Mouse (Mus musculus): Measurements from ENCODE around the gene Prkca. TPM values are rescaled to one million over a fixed set of nuclear protein-coding genes. Genes with fewer than 3 reads are reported as not detected.

The Prkca gene
- polyA plus RNA-seq, 1 experiment from 2014 or later: 4.5 TPM

GRCm38 (mm10) chr11:108053746-108054145, 290.0 kb downstream of the Prkca start:
- Histone ChIP-seq H3K9ac (ENCODE audit: low read length) (no peak overlapping the region), H3K4me3 (ENCODE audit: low read depth, low read length) (no peak overlapping the region), H3K36me3 (ENCODE audit: control insufficient read depth, insufficient read depth, low read length) (no peaks in the 10 kb centered on the region), H3K27ac (ENCODE audit: low read depth, low read length) (no peak overlapping the region), H3K4me1 (ENCODE audit: control insufficient read depth, insufficient read depth, low read length) (no peaks in the 10 kb centered on the region), H3K27me3 (ENCODE audit: control insufficient read depth, insufficient read depth, low read length) (no peaks in the 10 kb centered on the region), H3K4me2 (no peak overlapping the region), H3K9me3 (ENCODE audit: control insufficient read depth, low read length) (no peaks in the 10 kb centered on the region)
- DNase-seq (ENCODE audit: low spot score, missing footprints): no peak
- 81% methylated on average over 10 of the region's 10 CpGs for WGBS
- no peak for ATAC-seq (ENCODE audit: low FRiP score)

GRCm38 (mm10) chr11:108041669-108042068, 302.1 kb downstream of the Prkca start:
- H3K36me3 ChIP-seq (ENCODE audit: control insufficient read depth, insufficient read depth, low read length): no peaks in the 10 kb centered on the region
- no peaks in the 10 kb centered on the region for H3K27me3 ChIP-seq (ENCODE audit: control insufficient read depth, insufficient read depth, low read length)
- WGBS: 83% methylated on average over 7 of the region's 7 CpGs
- no peak for DNase-seq (ENCODE audit: low spot score, missing footprints)
- no peak overlapping the region for H3K4me3 ChIP-seq (ENCODE audit: low read depth, low read length)
- no peak overlapping the region for H3K4me2 ChIP-seq
- no peak overlapping the region for H3K27ac ChIP-seq (ENCODE audit: low read depth, low read length)
- ATAC-seq (ENCODE audit: low FRiP score): no peak
- H3K4me1 ChIP-seq (ENCODE audit: control insufficient read depth, insufficient read depth, low read length): no peaks in the 10 kb centered on the region
- no peak overlapping the region for H3K9ac ChIP-seq (ENCODE audit: low read length)
- no peaks in the 10 kb centered on the region for H3K9me3 ChIP-seq (ENCODE audit: control insufficient read depth, low read length)

GRCm38 (mm10) chr11:108040823-108041222, 302.9 kb downstream of the Prkca start:
- Histone ChIP-seq H3K27ac (ENCODE audit: low read depth, low read length) (no peak overlapping the region), H3K36me3 (ENCODE audit: control insufficient read depth, insufficient read depth, low read length) (no peaks in the 10 kb centered on the region), H3K4me1 (ENCODE audit: control insufficient read depth, insufficient read depth, low read length) (no peaks in the 10 kb centered on the region), H3K4me3 (ENCODE audit: low read depth, low read length) (no peak overlapping the region), H3K4me2 (no peak overlapping the region), H3K9ac (ENCODE audit: low read length) (no peak overlapping the region), H3K9me3 (ENCODE audit: control insufficient read depth, low read length) (no peaks in the 10 kb centered on the region), H3K27me3 (ENCODE audit: control insufficient read depth, insufficient read depth, low read length) (no peaks in the 10 kb centered on the region)
- ATAC-seq (ENCODE audit: low FRiP score) (no peak), DNase-seq (ENCODE audit: low spot score, missing footprints) (no peak)
- 72% methylated on average over 2 of the region's 2 CpGs for WGBS

GRCm38 (mm10) chr11:108039761-108040160, 304.0 kb downstream of the Prkca start:
- ATAC-seq (ENCODE audit: low FRiP score) (no peak), DNase-seq (ENCODE audit: low spot score, missing footprints) (no peak)
- H3K4me2 ChIP-seq: no peak overlapping the region
- H3K4me3 ChIP-seq (ENCODE audit: low read depth, low read length): no peak overlapping the region
- no peak overlapping the region for H3K9ac ChIP-seq (ENCODE audit: low read length)
- H3K27ac ChIP-seq (ENCODE audit: low read depth, low read length): no peak overlapping the region
- H3K9me3 ChIP-seq (ENCODE audit: control insufficient read depth, low read length): no peaks in the 10 kb centered on the region
- WGBS: 96% methylated on average over 17 of the region's 17 CpGs
- no peaks in the 10 kb centered on the region for H3K36me3 ChIP-seq (ENCODE audit: control insufficient read depth, insufficient read depth, low read length)
- no peaks in the 10 kb centered on the region for H3K4me1 ChIP-seq (ENCODE audit: control insufficient read depth, insufficient read depth, low read length)
- no peaks in the 10 kb centered on the region for H3K27me3 ChIP-seq (ENCODE audit: control insufficient read depth, insufficient read depth, low read length)

GRCm38 (mm10) chr11:108038989-108039388, 304.7 kb downstream of the Prkca start:
- H3K4me1 ChIP-seq (ENCODE audit: control insufficient read depth, insufficient read depth, low read length): no peaks in the 10 kb centered on the region; the same call in 1 of the 2 replicates
- WGBS: 91% methylated on average over 12 of the region's 12 CpGs
- H3K27ac ChIP-seq (ENCODE audit: low read depth, low read length): no peak overlapping the region
- no peak overlapping the region for H3K9ac ChIP-seq (ENCODE audit: low read length)
- no peak overlapping the region for H3K4me2 ChIP-seq
- H3K36me3 ChIP-seq (ENCODE audit: control insufficient read depth, insufficient read depth, low read length): no peaks in the 10 kb centered on the region
- H3K4me3 ChIP-seq (ENCODE audit: low read depth, low read length): no peak overlapping the region
- ATAC-seq (ENCODE audit: low FRiP score): no peak
- no peaks in the 10 kb centered on the region for H3K9me3 ChIP-seq (ENCODE audit: control insufficient read depth, low read length)
- no peaks in the 10 kb centered on the region for H3K27me3 ChIP-seq (ENCODE audit: control insufficient read depth, insufficient read depth, low read length)
- DNase-seq (ENCODE audit: low spot score, missing footprints): no peak

GRCm38 (mm10) chr11:108036339-108036738, 307.4 kb downstream of the Prkca start:
- Histone ChIP-seq H3K4me3 (ENCODE audit: low read depth, low read length) (no peak overlapping the region), H3K36me3 (ENCODE audit: control insufficient read depth, insufficient read depth, low read length) (no peaks in the 10 kb centered on the region), H3K9me3 (ENCODE audit: control insufficient read depth, low read length) (no peaks in the 10 kb centered on the region), H3K4me1 (ENCODE audit: control insufficient read depth, insufficient read depth, low read length) (no peaks in the 10 kb centered on the region; the same call in 1 of the 2 replicates), H3K27ac (ENCODE audit: low read depth, low read length) (no peak overlapping the region), H3K27me3 (ENCODE audit: control insufficient read depth, insufficient read depth, low read length) (no peaks in the 10 kb centered on the region), H3K9ac (ENCODE audit: low read length) (no peak overlapping the region), H3K4me2 (no peak overlapping the region)
- DNase-seq (ENCODE audit: low spot score, missing footprints) (no peak), ATAC-seq (ENCODE audit: low FRiP score) (no peak)
- WGBS: 94% methylated on average over 10 of the region's 10 CpGs

GRCm38 (mm10) chr11:108035761-108036160, 308.0 kb downstream of the Prkca start:
- WGBS: 89% methylated on average over 5 of the region's 5 CpGs
- no peak overlapping the region for H3K27ac ChIP-seq (ENCODE audit: low read depth, low read length)
- H3K27me3 ChIP-seq (ENCODE audit: control insufficient read depth, insufficient read depth, low read length): no peaks in the 10 kb centered on the region

GRCm38 (mm10) chr11:108034376-108034775, 309.4 kb downstream of the Prkca start:
- no peak for DNase-seq (ENCODE audit: low spot score, missing footprints)
- no peak for ATAC-seq (ENCODE audit: low FRiP score)
- H3K27ac ChIP-seq (ENCODE audit: low read depth, low read length): no peak overlapping the region
- H3K27me3 ChIP-seq (ENCODE audit: control insufficient read depth, insufficient read depth, low read length): no peaks in the 10 kb centered on the region
- no peak overlapping the region for H3K9ac ChIP-seq (ENCODE audit: low read length)
- no peak overlapping the region for H3K4me3 ChIP-seq (ENCODE audit: low read depth, low read length)
- no peaks in the 10 kb centered on the region for H3K36me3 ChIP-seq (ENCODE audit: control insufficient read depth, insufficient read depth, low read length)
- no peak overlapping the region for H3K4me2 ChIP-seq
- WGBS: 11% methylated on average over 7 of the region's 7 CpGs
- no peaks in the 10 kb centered on the region; the same call in 1 of the 2 replicates for H3K4me1 ChIP-seq (ENCODE audit: control insufficient read depth, insufficient read depth, low read length)
- H3K9me3 ChIP-seq (ENCODE audit: control insufficient read depth, low read length): no peaks in the 10 kb centered on the region

More at GRCm38 (mm10) chr11:108035761-108036160, 308.0 kb downstream of the Prkca start:
- DNase-seq (ENCODE audit: low spot score, missing footprints) (no peak), ATAC-seq (ENCODE audit: low FRiP score) (no peak)
- H3K9ac ChIP-seq (ENCODE audit: low read length): no peak overlapping the region
- no peak overlapping the region for H3K4me2 ChIP-seq
- H3K4me3 ChIP-seq (ENCODE audit: low read depth, low read length): no peak overlapping the region
- no peaks in the 10 kb centered on the region; the same call in 1 of the 2 replicates for H3K4me1 ChIP-seq (ENCODE audit: control insufficient read depth, insufficient read depth, low read length)
- no peaks in the 10 kb centered on the region for H3K36me3 ChIP-seq (ENCODE audit: control insufficient read depth, insufficient read depth, low read length)
- H3K9me3 ChIP-seq (ENCODE audit: control insufficient read depth, low read length): no peaks in the 10 kb centered on the region

- Histone ChIP-seq H3K9ac (ENCODE audit: low read length) (no peak overlapping the region), H3K36me3 (ENCODE audit: control insufficient read depth, insufficient read depth, low read length) (no peaks in the 10 kb centered on the region), H3K4me1 (ENCODE audit: control insufficient read depth, insufficient read depth, low read length) (no peaks in the 10 kb centered on the region; the same call in 1 of the 2 replicates), H3K9me3 (ENCODE audit: control insufficient read depth, low read length) (no peaks in the 10 kb centered on the region), H3K27ac (ENCODE audit: low read depth, low read length) (no peak overlapping the region), H3K4me2 (no peak overlapping the region), H3K4me3 (ENCODE audit: low read depth, low read length) (no peak overlapping the region), H3K27me3 (ENCODE audit: control insufficient read depth, insufficient read depth, low read length) (no peaks in the 10 kb centered on the region)
- no peak for DNase-seq (ENCODE audit: low spot score, missing footprints)
- 90% methylated on average over 10 of the region's 10 CpGs for WGBS
- no peak for ATAC-seq (ENCODE audit: low FRiP score)
These were observed 311.2 kb downstream of the Prkca start for GRCm38 (mm10) chr11:108032568-108032967.

Data from midbrain, embryonic 11.5 days (tissue).